Mouse (Mus musculus): ENCODE results near the gene Xrcc4. TPM values are rescaled to one million over a fixed set of nuclear protein-coding genes. Genes with fewer than 3 reads are reported as not detected.
A peak's percentile ranks its signal among the peaks of the same experiment; 100 is the strongest.

Gene Xrcc4
- polyA plus RNA-seq, 1 experiment from 2014 or later = 7.3 TPM

- no peak overlapping the region for H3K9ac ChIP-seq
- H3K9me3 ChIP-seq (replicated peaks) = no peaks in the 10 kb centered on the region
- no peaks in the 10 kb centered on the region for H3K36me3 ChIP-seq
- ATAC-seq = no peak
- peaks cover 49% of the 10 kb centered on the region for H3K27me3 ChIP-seq (replicated peaks)
- H3K4me1 ChIP-seq = peaks cover 20% of the 10 kb centered on the region
- 5% methylated on average over 15 of the region's 15 CpGs for WGBS (ENCODE audit: insufficient replicate concordance)
- peak overlapping the region; percentile 89 for H3K4me2 ChIP-seq
- peak overlapping the region; percentile 58 for H3K4me3 ChIP-seq
- no peak overlapping the region for H3K27ac ChIP-seq
Measured at GRCm38 (mm10) chr13:89742686-89743200, 346.7 kb downstream of the Xrcc4 start.

- Histone ChIP-seq H3K9ac (no peak within 1 kb of the TSS), H3K4me1 (peaks cover 20% of the 10 kb centered on the region), H3K4me2 (peak within 1 kb of the TSS; percentile 89), H3K36me3 (no peaks in the 10 kb centered on the region), H3K9me3 (replicated peaks) (no peaks in the 10 kb centered on the region), H3K27ac (no peak within 1 kb of the TSS), H3K27me3 (replicated peaks) (peaks cover 49% of the 10 kb centered on the region), H3K4me3 (peak within 1 kb of the TSS; percentile 58)
- ATAC-seq = no peak
- under 1% methylated on average over 40 of the region's 40 CpGs for WGBS (ENCODE audit: insufficient replicate concordance)
Measured at GRCm38 (mm10) chr13:89741766-89742685, 347.4 kb downstream of the Xrcc4 start, which contains the start of gene Vcan. Gene Vcan (minus strand): TSS chr13:89742509.

GRCm38 (mm10) chr13:89741116-89741551, 348.3 kb downstream of the Xrcc4 start:
- peaks cover 20% of the 10 kb centered on the region for H3K4me1 ChIP-seq

GRCm38 (mm10) chr13:89740243-89741115, 348.9 kb downstream of the Xrcc4 start:
- peak; percentile 78 for ATAC-seq
- H3K9ac ChIP-seq = peak overlapping the region; percentile 23; the same call in 1 of the 2 replicates
- no peaks in the 10 kb centered on the region for H3K9me3 ChIP-seq (replicated peaks)
- peaks cover 49% of the 10 kb centered on the region for H3K27me3 ChIP-seq (replicated peaks)
- H3K27ac ChIP-seq = no peak overlapping the region
- H3K4me3 ChIP-seq = peak overlapping the region; percentile 58
- no peaks in the 10 kb centered on the region for H3K36me3 ChIP-seq
- peak overlapping the region; percentile 89 for H3K4me2 ChIP-seq
- H3K4me1 ChIP-seq = peaks cover 20% of the 10 kb centered on the region
- WGBS (ENCODE audit: insufficient replicate concordance) = under 1% methylated on average over 33 of the region's 33 CpGs

More at GRCm38 (mm10) chr13:89741116-89741551, 348.3 kb downstream of the Xrcc4 start:
- Histone ChIP-seq H3K4me3 (peak overlapping the region; percentile 58), H3K27ac (no peak overlapping the region), H3K9ac (no peak overlapping the region), H3K27me3 (replicated peaks) (peaks cover 49% of the 10 kb centered on the region), H3K36me3 (no peaks in the 10 kb centered on the region), H3K9me3 (replicated peaks) (no peaks in the 10 kb centered on the region), H3K4me2 (peak overlapping the region; percentile 89)
- ATAC-seq = no peak
- under 1% methylated on average over 14 of the region's 14 CpGs for WGBS (ENCODE audit: insufficient replicate concordance)

- peak overlapping the region; percentile 58 for H3K4me3 ChIP-seq
- peak; percentile 46 for ATAC-seq
- peak overlapping the region; percentile 89 for H3K4me2 ChIP-seq
- peak overlapping the region; percentile 23; the same call in 1 of the 2 replicates for H3K9ac ChIP-seq
- H3K27me3 ChIP-seq (replicated peaks) = peaks cover 49% of the 10 kb centered on the region
- no peaks in the 10 kb centered on the region for H3K9me3 ChIP-seq (replicated peaks)
- WGBS (ENCODE audit: insufficient replicate concordance) = under 1% methylated on average over 24 of the region's 24 CpGs
- H3K36me3 ChIP-seq = no peaks in the 10 kb centered on the region
- peaks cover 20% of the 10 kb centered on the region for H3K4me1 ChIP-seq
- H3K27ac ChIP-seq = no peak overlapping the region
Measured at GRCm38 (mm10) chr13:89739696-89740242, 349.6 kb downstream of the Xrcc4 start.

GRCm38 (mm10) chr13:89738776-89739695, 350.4 kb downstream of the Xrcc4 start:
- peaks cover 20% of the 10 kb centered on the region for H3K4me1 ChIP-seq
- H3K27ac ChIP-seq = 0 out of 2 replicates have a peak overlapping the region, but pooled peaks have one; percentile 6
- H3K36me3 ChIP-seq = no peaks in the 10 kb centered on the region
- ATAC-seq = peak; percentile 80
- H3K4me3 ChIP-seq = peak overlapping the region; percentile 58
- H3K4me2 ChIP-seq = peak overlapping the region; percentile 89
- no peaks in the 10 kb centered on the region for H3K9me3 ChIP-seq (replicated peaks)
- H3K9ac ChIP-seq = peak overlapping the region; percentile 23; the same call in 1 of the 2 replicates
- peaks cover 49% of the 10 kb centered on the region for H3K27me3 ChIP-seq (replicated peaks)
- 2% methylated on average over 31 of the region's 31 CpGs for WGBS (ENCODE audit: insufficient replicate concordance)

GRCm38 (mm10) chr13:89738275-89738674, 351.1 kb downstream of the Xrcc4 start:
- H3K9ac ChIP-seq = no peak overlapping the region
- H3K36me3 ChIP-seq = no peaks in the 10 kb centered on the region
- peaks cover 42% of the 10 kb centered on the region for H3K27me3 ChIP-seq (replicated peaks)
- H3K27ac ChIP-seq = no peak overlapping the region
- H3K4me1 ChIP-seq = peaks cover 20% of the 10 kb centered on the region
- 45% methylated on average over 2 of the region's 2 CpGs for WGBS (ENCODE audit: insufficient replicate concordance)
- H3K4me3 ChIP-seq = no peak overlapping the region
- no peaks in the 10 kb centered on the region for H3K9me3 ChIP-seq (replicated peaks)
- no peak for ATAC-seq
- no peak overlapping the region for H3K4me2 ChIP-seq

GRCm38 (mm10) chr13:89735111-89735510, 354.3 kb downstream of the Xrcc4 start:
- Histone ChIP-seq H3K9me3 (replicated peaks) (no peaks in the 10 kb centered on the region), H3K4me2 (no peak overlapping the region), H3K4me1 (peaks cover 13% of the 10 kb centered on the region), H3K9ac (no peak overlapping the region), H3K27ac (no peak overlapping the region), H3K27me3 (replicated peaks) (peaks cover 10% of the 10 kb centered on the region; the same call in 1 of the 2 replicates), H3K36me3 (no peaks in the 10 kb centered on the region), H3K4me3 (no peak overlapping the region)
- 54% methylated on average over 5 of the region's 5 CpGs for WGBS (ENCODE audit: insufficient replicate concordance)
- ATAC-seq = no peak

GRCm38 (mm10) chr13:89726492-89726891, 362.9 kb downstream of the Xrcc4 start:
- Histone ChIP-seq H3K36me3 (no peaks in the 10 kb centered on the region), H3K4me1 (no peaks in the 10 kb centered on the region), H3K4me3 (no peak overlapping the region), H3K9me3 (replicated peaks) (no peaks in the 10 kb centered on the region), H3K4me2 (no peak overlapping the region), H3K27me3 (replicated peaks) (no peaks in the 10 kb centered on the region), H3K27ac (no peak overlapping the region), H3K9ac (no peak overlapping the region)
- 64% methylated on average over 2 of the region's 2 CpGs for WGBS (ENCODE audit: insufficient replicate concordance)
- ATAC-seq = no peak

All from liver, embryonic 12.5 days (tissue).